Mouse (Mus musculus) kidney, embryonic 15.5 days (tissue): Measurements from ENCODE around the gene Cpsf4l. TPM values are rescaled to one million over a fixed set of nuclear protein-coding genes. Genes with fewer than 3 reads are reported as not detected.
"Not testable (repeated sequence)": the region's sequence is repeated elsewhere in the genome, so short reads cannot be mapped to it uniquely, and the experiment has no call there.

Experiments
- ATAC-seq: fragments of 200-750 bp; cut with Nextera tagmentation; replicated peaks from 2 replicates; pipeline ENCODE4 v1.8.0; 2017; ENCODE audit warnings: moderate TSS enrichment; ENCODE audit not compliant: low FRiP score
- H3K27ac ChIP-seq: fragments of 300-500 bp; sonication (generic); 2 replicates; pipeline ENCODE4 v1.5.1; 2015; ENCODE audit warnings: mild to moderate bottlenecking, inconsistent platforms
- H3K27me3 ChIP-seq: fragments of 300-500 bp; sonication (generic); 2 replicates; pipeline ENCODE4 v1.6.1; 2015; ENCODE audit warnings: inconsistent platforms
- H3K36me3 ChIP-seq: fragments of 300-500 bp; sonication (generic); 2 replicates; pipeline ENCODE4 v1.6.1; 2015; ENCODE audit warnings: inconsistent platforms
- H3K4me1 ChIP-seq: fragments of 300-500 bp; sonication (generic); 2 replicates; pipeline ENCODE4 v1.6.1; 2015; ENCODE audit warnings: inconsistent platforms
- H3K4me2 ChIP-seq: fragments of 300-500 bp; sonication (generic); 2 replicates; pipeline ENCODE4 v1.6.1; 2015; ENCODE audit warnings: moderate library complexity, mild to moderate bottlenecking, inconsistent platforms
- H3K4me3 ChIP-seq: fragments of 300-500 bp; sonication (generic); replicated peaks from 2 replicates; pipeline ENCODE4 v1.5.1; 2015; ENCODE audit warnings: mild to moderate bottlenecking, inconsistent platforms
- H3K9ac ChIP-seq: fragments of 300-500 bp; sonication (generic); 2 replicates; pipeline ENCODE4 v1.6.1; 2015; ENCODE audit warnings: mild to moderate bottlenecking, inconsistent platforms
- H3K9me3 ChIP-seq: fragments of 300-500 bp; sonication (generic); replicated peaks from 2 replicates; pipeline ENCODE4 v1.6.1; 2016; ENCODE audit warnings: inconsistent platforms
- WGBS: fragments of 180-500 bp; shearing (Covaris S2); methylation state at CpG from one replicate; pipeline ENCODE4 v1.1.7; 2015; ENCODE audit warnings: mixed read lengths; 5-methylcytosine and 5-hydroxymethylcytosine counted together
- polyA plus RNA-seq: library from polyadenylated mRNA; unstranded; fragments of >200 nt; fragmentation: Nextera tagmentation; extraction: Ambion mirVana; gene quantifications from 2 replicates; pipeline ENCODE4 v1.2.1, GENCODE M21; 2015

The Cpsf4l gene
- polyA plus RNA-seq, 1 experiment from 2014 or later: 0.74 TPM

GRCm38 (mm10) chr11:113676847-113677246 lies 33.0 kb downstream of the Cpsf4l start:
- Histone ChIP-seq H3K36me3 (peaks cover 53% of the 10 kb centered on the region), H3K27ac (no peak overlapping the region), H3K4me1 (peaks cover 16% of the 10 kb centered on the region), H3K4me3 (no peak overlapping the region), H3K9ac (no peak overlapping the region), H3K4me2 (no peak overlapping the region), H3K27me3 (no peaks in the 10 kb centered on the region), H3K9me3 (no peaks in the 10 kb centered on the region)
- no peak for ATAC-seq
- WGBS: 87% methylated on average over 2 of the region's 2 CpGs

- no peak for ATAC-seq
- 90% methylated on average over 5 of the region's 5 CpGs for WGBS
- no peak overlapping the region for H3K9ac ChIP-seq
- peaks cover 7% of the 10 kb centered on the region; the same call in 1 of the 2 replicates for H3K4me1 ChIP-seq
- H3K4me2 ChIP-seq: no peak overlapping the region
- H3K4me3 ChIP-seq: no peak overlapping the region
- H3K9me3 ChIP-seq: no peaks in the 10 kb centered on the region
- no peaks in the 10 kb centered on the region for H3K27me3 ChIP-seq
- H3K36me3 ChIP-seq: peaks cover 72% of the 10 kb centered on the region
- no peak overlapping the region for H3K27ac ChIP-seq
Measured at GRCm38 (mm10) chr11:113674595-113674994, 35.2 kb downstream of the Cpsf4l start.

GRCm38 (mm10) chr11:113673614-113674013 lies 36.2 kb downstream of the Cpsf4l start:
- ATAC-seq: no peak
- Histone ChIP-seq H3K9ac (no peak overlapping the region), H3K27me3 (no peaks in the 10 kb centered on the region), H3K36me3 (peaks cover 81% of the 10 kb centered on the region), H3K4me1 (peaks cover 8% of the 10 kb centered on the region), H3K4me2 (no peak overlapping the region), H3K27ac (no peak overlapping the region), H3K9me3 (no peaks in the 10 kb centered on the region), H3K4me3 (no peak overlapping the region)
- WGBS: 95% methylated on average over 4 of the region's 4 CpGs

GRCm38 (mm10) chr11:113669711-113670110 lies 40.1 kb downstream of the Cpsf4l start:
- no peak for ATAC-seq
- H3K4me1 ChIP-seq: peaks cover 28% of the 10 kb centered on the region
- peaks cover 71% of the 10 kb centered on the region for H3K36me3 ChIP-seq
- no peak overlapping the region for H3K9ac ChIP-seq
- no peaks in the 10 kb centered on the region for H3K9me3 ChIP-seq
- H3K4me2 ChIP-seq: no peak overlapping the region
- H3K4me3 ChIP-seq: no peak overlapping the region
- 78% methylated on average over 4 of the region's 4 CpGs for WGBS
- no peak overlapping the region for H3K27ac ChIP-seq
- H3K27me3 ChIP-seq: no peaks in the 10 kb centered on the region

GRCm38 (mm10) chr11:113668857-113669256 lies 41.0 kb downstream of the Cpsf4l start:
- no peak for ATAC-seq
- no peak overlapping the region for H3K27ac ChIP-seq
- peaks cover 70% of the 10 kb centered on the region for H3K36me3 ChIP-seq

GRCm38 (mm10) chr11:113667704-113668103 lies 42.1 kb downstream of the Cpsf4l start:
- Histone ChIP-seq H3K9ac (no peak overlapping the region), H3K27me3 (no peaks in the 10 kb centered on the region), H3K4me2 (no peak overlapping the region), H3K9me3 (no peaks in the 10 kb centered on the region), H3K4me3 (no peak overlapping the region), H3K4me1 (peaks cover 28% of the 10 kb centered on the region), H3K27ac (peak overlapping the region; percentile 88), H3K36me3 (peaks cover 70% of the 10 kb centered on the region)
- WGBS: 80% methylated on average over 4 of the region's 4 CpGs
- no peak for ATAC-seq

More at GRCm38 (mm10) chr11:113668857-113669256, 41.0 kb downstream of the Cpsf4l start:
- Histone ChIP-seq H3K9me3 (no peaks in the 10 kb centered on the region), H3K27me3 (no peaks in the 10 kb centered on the region), H3K4me1 (peaks cover 28% of the 10 kb centered on the region), H3K9ac (no peak overlapping the region), H3K4me2 (no peak overlapping the region), H3K4me3 (no peak overlapping the region)
- 83% methylated on average over 5 of the region's 5 CpGs for WGBS

- Histone ChIP-seq H3K4me3 (no peak overlapping the region), H3K36me3 (peaks cover 70% of the 10 kb centered on the region), H3K9ac (no peak overlapping the region), H3K9me3 (no peaks in the 10 kb centered on the region), H3K27ac (peak overlapping the region; percentile 88), H3K27me3 (no peaks in the 10 kb centered on the region), H3K4me2 (peak overlapping the region; percentile 25), H3K4me1 (peaks cover 28% of the 10 kb centered on the region)
- ATAC-seq: peak; percentile 82
- WGBS: 50% methylated on average over 2 of the region's 2 CpGs
Measured at GRCm38 (mm10) chr11:113667122-113667521, 42.7 kb downstream of the Cpsf4l start.

GRCm38 (mm10) chr11:113666648-113667047 lies 43.2 kb downstream of the Cpsf4l start:
- peaks cover 70% of the 10 kb centered on the region for H3K36me3 ChIP-seq
- no peak overlapping the region for H3K9ac ChIP-seq
- peak; percentile 79 for ATAC-seq
- peaks cover 28% of the 10 kb centered on the region for H3K4me1 ChIP-seq
- WGBS: 41% methylated on average over 10 of the region's 10 CpGs
- H3K9me3 ChIP-seq: no peaks in the 10 kb centered on the region
- no peaks in the 10 kb centered on the region for H3K27me3 ChIP-seq
- H3K27ac ChIP-seq: peak overlapping the region; percentile 88
- peak overlapping the region; percentile 25 for H3K4me2 ChIP-seq
- H3K4me3 ChIP-seq: no peak overlapping the region

- Histone ChIP-seq H3K36me3 (peaks cover 70% of the 10 kb centered on the region), H3K4me2 (peak overlapping the region; percentile 25; the same call in 1 of the 2 replicates)
- WGBS: 69% methylated on average over 6 of the region's 6 CpGs
Measured at GRCm38 (mm10) chr11:113666205-113666604, 43.6 kb downstream of the Cpsf4l start.

GRCm38 (mm10) chr11:113664279-113664678 lies 45.5 kb downstream of the Cpsf4l start:
- ATAC-seq: no peak
- WGBS: 78% methylated on average over 2 of the region's 2 CpGs

More at GRCm38 (mm10) chr11:113666205-113666604, 43.6 kb downstream of the Cpsf4l start:
- no peak for ATAC-seq
- H3K27me3 ChIP-seq: no peaks in the 10 kb centered on the region
- peaks cover 28% of the 10 kb centered on the region for H3K4me1 ChIP-seq
- no peak overlapping the region for H3K9ac ChIP-seq
- peak overlapping the region; percentile 88 for H3K27ac ChIP-seq
- no peak overlapping the region for H3K4me3 ChIP-seq
- H3K9me3 ChIP-seq: no peaks in the 10 kb centered on the region

GRCm38 (mm10) chr11:113661835-113662351 lies 47.9 kb downstream of the Cpsf4l start:
- no peak overlapping the region for H3K4me2 ChIP-seq
- H3K27ac ChIP-seq: no peak overlapping the region
- H3K9ac ChIP-seq: no peak overlapping the region
- peaks cover 20% of the 10 kb centered on the region for H3K4me1 ChIP-seq
- H3K36me3 ChIP-seq: peaks cover 83% of the 10 kb centered on the region
- 91% methylated on average over 18 of the region's 18 CpGs for WGBS
- H3K4me3 ChIP-seq: no peak overlapping the region
- no peaks in the 10 kb centered on the region for H3K9me3 ChIP-seq
- ATAC-seq: no peak
- H3K27me3 ChIP-seq: no peaks in the 10 kb centered on the region

More at GRCm38 (mm10) chr11:113664279-113664678, 45.5 kb downstream of the Cpsf4l start:
- no peak overlapping the region for H3K9ac ChIP-seq
- no peaks in the 10 kb centered on the region for H3K27me3 ChIP-seq
- no peak overlapping the region for H3K4me2 ChIP-seq
- H3K9me3 ChIP-seq: no peaks in the 10 kb centered on the region
- H3K36me3 ChIP-seq: peaks cover 74% of the 10 kb centered on the region
- H3K27ac ChIP-seq: no peak overlapping the region
- H3K4me1 ChIP-seq: peaks cover 29% of the 10 kb centered on the region
- H3K4me3 ChIP-seq: no peak overlapping the region

- peaks cover 92% of the 10 kb centered on the region for H3K36me3 ChIP-seq
- peaks cover 13% of the 10 kb centered on the region for H3K4me1 ChIP-seq
- H3K27ac ChIP-seq: no peak overlapping the region
- no peak for ATAC-seq
- H3K4me2 ChIP-seq: no peak overlapping the region
- H3K4me3 ChIP-seq: no peak overlapping the region
- no peak overlapping the region for H3K9ac ChIP-seq
- H3K27me3 ChIP-seq: no peaks in the 10 kb centered on the region
- no peaks in the 10 kb centered on the region for H3K9me3 ChIP-seq
- 91% methylated on average over 11 of the region's 11 CpGs for WGBS
Measured at GRCm38 (mm10) chr11:113660940-113661339, 48.9 kb downstream of the Cpsf4l start.

- not testable (repeated sequence) for H3K4me3 ChIP-seq, ATAC-seq, H3K4me2 ChIP-seq, H3K9ac ChIP-seq, H3K27me3 ChIP-seq, H3K27ac ChIP-seq, H3K9me3 ChIP-seq
- WGBS: 90% methylated on average over 3 of the region's 3 CpGs
- Histone ChIP-seq H3K36me3 (peaks cover 98% of the 10 kb centered on the region), H3K4me1 (peaks cover 13% of the 10 kb centered on the region)
Measured at GRCm38 (mm10) chr11:113660213-113660612, 49.6 kb downstream of the Cpsf4l start.
